Mouse (Mus musculus) urinary bladder, postnatal 10 days (tissue): ENCODE results near the gene Dhx37.
"Not testable (repeated sequence)": the region's sequence is repeated elsewhere in the genome, so short reads cannot be mapped to it uniquely, and the experiment has no call there.

Experiments used
- DNase-seq: peaks from one replicate; pipeline ENCODE4 v3.0.0; 2022; ENCODE audit warnings: low spot score

Dhx37 gene

GRCm38 (mm10) chr5:125448631-125449030 is 14.7 kb upstream of the Dhx37 start:
- DNase-seq = no peak

- no peak for DNase-seq
Measured at GRCm38 (mm10) chr5:125448026-125448425, 14.1 kb upstream of the Dhx37 start.

- DNase-seq = no peak
Measured at GRCm38 (mm10) chr5:125446344-125446743, 12.4 kb upstream of the Dhx37 start.

- DNase-seq = no peak
Measured at GRCm38 (mm10) chr5:125444554-125444953, 10.6 kb upstream of the Dhx37 start.

- DNase-seq = no peak
Measured at GRCm38 (mm10) chr5:125443915-125444314, 10.0 kb upstream of the Dhx37 start.

- no peak for DNase-seq
Measured at GRCm38 (mm10) chr5:125443335-125443734, 9.4 kb upstream of the Dhx37 start.

GRCm38 (mm10) chr5:125442136-125442995 is 8.4 kb upstream of the Dhx37 start:
- DNase-seq = no peak

GRCm38 (mm10) chr5:125441234-125442114 is 7.6 kb upstream of the Dhx37 start, which contains the start of gene Bri3bp:
Gene Bri3bp, plus strand, starts transcription at chr5:125441568.
- no peak for DNase-seq

GRCm38 (mm10) chr5:125440583-125441233 is 6.8 kb upstream of the Dhx37 start:
- no peak for DNase-seq

GRCm38 (mm10) chr5:125434347-125434746 is 426 bp upstream of the Dhx37 start:
- DNase-seq = not testable (repeated sequence)

GRCm38 (mm10) chr5:125432324-125432723 is 1.6 kb downstream of the Dhx37 start:
- not testable (repeated sequence) for DNase-seq

- no peak for DNase-seq
Measured at GRCm38 (mm10) chr5:125426343-125426742, 7.6 kb downstream of the Dhx37 start.

GRCm38 (mm10) chr5:125425698-125426276 is 8.1 kb downstream of the Dhx37 start:
- no peak for DNase-seq

GRCm38 (mm10) chr5:125419124-125419523 is 14.8 kb downstream of the Dhx37 start:
- DNase-seq = no peak

- DNase-seq = no peak
Measured at GRCm38 (mm10) chr5:125418636-125419035, 15.3 kb downstream of the Dhx37 start.

GRCm38 (mm10) chr5:125416183-125416582 is 17.7 kb downstream of the Dhx37 start:
- DNase-seq = no peak

GRCm38 (mm10) chr5:125413763-125414162 is 20.2 kb downstream of the Dhx37 start:
- no peak for DNase-seq

GRCm38 (mm10) chr5:125412536-125412935 is 21.4 kb downstream of the Dhx37 start:
- not testable (repeated sequence) for DNase-seq

- no peak for DNase-seq
Measured at GRCm38 (mm10) chr5:125411972-125412530, 21.9 kb downstream of the Dhx37 start.

GRCm38 (mm10) chr5:125409348-125410090 is 24.4 kb downstream of the Dhx37 start:
- DNase-seq = no peak

GRCm38 (mm10) chr5:125408842-125409241 is 25.1 kb downstream of the Dhx37 start:
- DNase-seq = no peak
